Mouse (Mus musculus) MEL (cell line): ENCODE measurements at regions not wholly inside any gene's neighbourhood (a gene's known extent, or its start where the extent isn't known, plus 50 kb on each side); places are given as distances from the start of the nearest gene placed in this dataset.

Source experiments
- DNase-seq: peaks from one replicate; pipeline ENCODE4 v3.0.0; 2011; ENCODE audit warnings: low read depth, low spot score
- H3K27ac ChIP-seq: 2 replicates; pipeline ENCODE4 v1.5.1; 2012; ENCODE audit warnings: low read depth, mild to moderate bottlenecking, control low read depth, low read length, moderate library complexity; ENCODE audit not compliant: control insufficient read depth
- H3K27me3 ChIP-seq, 2 experiments: fragments of 150-350 bp in 1 of 2; sonication (generic) in 1 of 2; 2 replicates each; pipeline ENCODE4 v1.6.1; 2012; ENCODE audit warnings: low read length in 2 of 2, mild to moderate bottlenecking in 2 of 2, improper control_type of control experiment in 1 of 2, moderate library complexity in 1 of 2; ENCODE audit not compliant: insufficient read depth in 2 of 2, control insufficient read depth in 1 of 2
- H3K36me3 ChIP-seq, 2 experiments: 2 replicates each; pipeline ENCODE4 v1.6.1; 2012 to 2014; ENCODE audit warnings: low read length in 2 of 2, improper control_type of control experiment in 1 of 2, inconsistent platforms in 1 of 2, mild to moderate bottlenecking in 1 of 2; ENCODE audit not compliant: insufficient read depth in 2 of 2, control insufficient read depth in 1 of 2
- H3K4me1 ChIP-seq, 2 experiments: fragments of 150-350 bp in 1 of 2; sonication (generic) in 1 of 2; 2 replicates each; pipeline ENCODE4 v1.6.1; 2012; ENCODE audit warnings: low read length in 2 of 2, improper control_type of control experiment in 1 of 2, mild to moderate bottlenecking in 1 of 2; ENCODE audit not compliant: insufficient read depth in 2 of 2, control insufficient read depth in 1 of 2
- H3K4me3 ChIP-seq, 2 experiments: fragments of 150-350 bp in 1 of 2; sonication (generic) in 1 of 2; 2 replicates each; pipeline ENCODE4 v1.5.1; 2012; ENCODE audit warnings: low read depth in 2 of 2, low read length in 2 of 2, mild to moderate bottlenecking in 2 of 2, moderate library complexity in 2 of 2, control low read depth in 1 of 2, improper control_type of control experiment in 1 of 2; ENCODE audit not compliant: control insufficient read depth in 1 of 2, insufficient read depth in 1 of 2
- H3K79me2 ChIP-seq: 2 replicates; pipeline ENCODE4 v1.6.1; 2012; ENCODE audit warnings: mild to moderate bottlenecking, low read length, moderate library complexity; ENCODE audit not compliant: control insufficient read depth, poor library complexity, insufficient read depth
- H3K9ac ChIP-seq: 2 replicates; pipeline ENCODE4 v1.6.1; 2012; ENCODE audit warnings: low read depth, mild to moderate bottlenecking, control low read depth, low read length, moderate library complexity; ENCODE audit not compliant: control insufficient read depth, poor library complexity, severe bottlenecking
- H3K9me3 ChIP-seq: fragments of 150-350 bp; sonication (generic); replicated peaks from 2 replicates; pipeline ENCODE4 v1.6.1; 2012; ENCODE audit warnings: mild to moderate bottlenecking, low read length, improper control_type of control experiment, moderate library complexity; ENCODE audit not compliant: insufficient read depth
- CHD1 ChIP-seq: IDR thresholded peaks from 2 replicates; pipeline ENCODE4 v1.6.1; 2012; ENCODE audit warnings: low read depth, mild to moderate bottlenecking, inconsistent platforms, low read length, improper control_type of control experiment
- CTCF ChIP-seq, 3 experiments: IDR thresholded peaks in 2 of 3; conservative IDR thresholded peaks in 1 of 3; 2 replicates each; pipeline ENCODE4 v1.5.1; 2011 to 2012; ENCODE audit warnings: low read length in 3 of 3, low read depth in 2 of 3, mild to moderate bottlenecking in 2 of 3, improper control_type of control experiment in 1 of 3, inconsistent platforms in 1 of 3, mixed read lengths in 1 of 3, moderate library complexity in 1 of 3; ENCODE audit not compliant: control insufficient read depth in 1 of 3, insufficient read depth in 1 of 3, poor library complexity in 1 of 3, severe bottlenecking in 1 of 3
- ELF1 ChIP-seq: IDR thresholded peaks from 2 replicates; pipeline ENCODE4 v1.6.1; 2014; ENCODE audit warnings: low read depth, mild to moderate bottlenecking, inconsistent platforms, low read length, improper control_type of control experiment, moderate library complexity
- GABPA ChIP-seq: IDR thresholded peaks from 2 replicates; pipeline ENCODE4 v1.6.1; 2012; ENCODE audit warnings: low read depth, mild to moderate bottlenecking, inconsistent platforms, low read length, improper control_type of control experiment, moderate library complexity
- MEF2A ChIP-seq: IDR thresholded peaks from 2 replicates; pipeline ENCODE4 v1.6.1; 2014; ENCODE audit warnings: low read depth, mild to moderate bottlenecking, inconsistent platforms, low read length, improper control_type of control experiment; ENCODE audit not compliant: poor library complexity, insufficient replicate concordance, severe bottlenecking; ENCODE audit errors: extremely low read depth
- MYB ChIP-seq: IDR thresholded peaks from 2 replicates; pipeline ENCODE4 v1.6.1; 2011; ENCODE audit warnings: mild to moderate bottlenecking, low read depth, low read length, improper control_type of control experiment
- POLR2AphosphoS2 ChIP-seq: IDR thresholded peaks from 2 replicates; pipeline ENCODE4 v1.6.1; 2011; ENCODE audit warnings: low read length, improper control_type of control experiment
- POLR2AphosphoS5 ChIP-seq: IDR thresholded peaks from 2 replicates; pipeline ENCODE4 v1.6.1; 2012; ENCODE audit warnings: low read depth, borderline replicate concordance, mild to moderate bottlenecking, inconsistent platforms, low read length, moderate library complexity, mixed read lengths
- SMC3 ChIP-seq: IDR thresholded peaks from 2 replicates; pipeline ENCODE4 v1.6.1; 2011; ENCODE audit warnings: low read depth, low read length, improper control_type of control experiment
- TBP ChIP-seq: IDR thresholded peaks from 2 replicates; pipeline ENCODE4 v1.8.0; 2011; ENCODE audit warnings: low read depth, low read length, improper control_type of control experiment
- USF2 ChIP-seq, 2 experiments: IDR thresholded peaks; 2 replicates each; pipeline ENCODE4 v1.6.1; 2011 to 2012; ENCODE audit warnings: improper control_type of control experiment in 2 of 2, low read length in 2 of 2, borderline replicate concordance in 1 of 2, inconsistent platforms in 1 of 2, low read depth in 1 of 2, mild to moderate bottlenecking in 1 of 2; ENCODE audit not compliant: insufficient read depth in 1 of 2
- ZC3H11A ChIP-seq: IDR thresholded peaks from 2 replicates; pipeline ENCODE4 v1.6.1; 2012; ENCODE audit warnings: low read depth, mild to moderate bottlenecking, inconsistent platforms, low read length, improper control_type of control experiment
- ZKSCAN1 ChIP-seq: IDR thresholded peaks from 2 replicates; pipeline ENCODE4 v1.6.1; 2012; ENCODE audit warnings: low read depth, mild to moderate bottlenecking, inconsistent platforms, low read length, improper control_type of control experiment, moderate library complexity

DNA sequence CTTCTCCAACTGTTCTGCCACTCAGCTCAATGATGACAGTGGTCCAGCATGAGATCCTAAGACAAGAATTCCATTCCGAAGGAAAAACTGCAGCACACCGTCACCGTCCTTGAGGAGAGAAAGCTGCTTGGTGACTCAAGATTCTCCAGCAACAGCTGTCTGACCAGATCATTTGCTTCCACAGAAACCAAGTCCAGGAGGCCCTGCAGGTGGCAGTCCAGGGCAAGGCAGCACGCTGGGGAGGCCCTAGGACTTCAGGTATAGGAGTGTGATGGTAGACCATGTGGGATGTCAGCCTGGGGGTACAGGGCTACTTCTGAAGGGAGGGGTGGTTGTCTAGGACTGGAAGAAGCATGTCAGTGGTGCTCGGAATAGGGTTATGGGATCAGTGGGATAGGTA is 376.6 kb downstream of the Tbc1d22a start:
- no peak for DNase-seq
- H3K4me3 ChIP-seq = no peak overlapping the region
- H3K27me3 ChIP-seq = no peaks in the 10 kb centered on the region
- H3K9me3 ChIP-seq = no peaks in the 10 kb centered on the region
- no peak overlapping the region for H3K27ac ChIP-seq
- no peaks in the 10 kb centered on the region for H3K4me1 ChIP-seq
- no peak overlapping the region for H3K9ac ChIP-seq
- H3K36me3 ChIP-seq = no peaks in the 10 kb centered on the region
- H3K79me2 ChIP-seq = no peaks in the 10 kb centered on the region
- TF ChIP-seq GABPA = no peak
- TF ChIP-seq TBP = no peak
- no peak for TF ChIP-seq MEF2A
- no peak for TF ChIP-seq POLR2AphosphoS5
- TF ChIP-seq CTCF (IDR thresholded peaks at IDR 0.05 in 2 of 3, conservative IDR thresholded peaks at IDR 0.05 in 1 of 3; ENCODE audit: control insufficient read depth in 1 of 3, insufficient read depth in 1 of 3, low read depth in 2 of 3, low read length in 3 of 3, poor library complexity in 1 of 3, severe bottlenecking in 1 of 3) = no peak
- no peak for TF ChIP-seq SMC3
- TF ChIP-seq, all 39 proteins: peak for 0

DNA sequence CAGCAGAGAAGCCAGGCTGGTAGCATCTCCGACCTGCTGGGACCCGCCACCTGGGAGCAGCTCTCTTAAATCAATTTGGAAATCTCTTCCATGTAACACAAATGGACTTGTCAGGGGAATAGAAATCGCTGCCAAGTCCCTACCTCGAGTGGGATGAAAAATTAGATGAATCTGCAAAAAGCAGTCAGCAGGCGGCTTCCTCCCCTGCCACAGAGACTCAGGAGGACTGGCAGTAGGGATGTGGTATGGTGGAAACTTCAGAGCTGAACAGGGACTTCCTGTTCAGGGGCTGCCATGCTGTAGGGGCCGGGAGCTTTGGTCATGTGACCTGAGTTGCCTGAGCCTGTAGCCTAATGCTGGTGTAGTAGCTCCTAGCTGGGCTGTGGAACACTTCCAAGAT is 379.1 kb downstream of the Tbc1d22a start:
- Histone ChIP-seq H3K4me3 (no peak overlapping the region), H3K79me2 (no peaks in the 10 kb centered on the region), H3K27ac (no peak overlapping the region), H3K9ac (no peak overlapping the region), H3K4me1 (no peaks in the 10 kb centered on the region), H3K27me3 (no peaks in the 10 kb centered on the region), H3K36me3 (no peaks in the 10 kb centered on the region), H3K9me3 (no peaks in the 10 kb centered on the region)
- no peak for TF ChIP-seq CHD1
- TF ChIP-seq GABPA = no peak
- no peak for TF ChIP-seq MYB
- TF ChIP-seq ELF1 = no peak
- TF ChIP-seq MEF2A = no peak
- DNase-seq = no peak

DNA sequence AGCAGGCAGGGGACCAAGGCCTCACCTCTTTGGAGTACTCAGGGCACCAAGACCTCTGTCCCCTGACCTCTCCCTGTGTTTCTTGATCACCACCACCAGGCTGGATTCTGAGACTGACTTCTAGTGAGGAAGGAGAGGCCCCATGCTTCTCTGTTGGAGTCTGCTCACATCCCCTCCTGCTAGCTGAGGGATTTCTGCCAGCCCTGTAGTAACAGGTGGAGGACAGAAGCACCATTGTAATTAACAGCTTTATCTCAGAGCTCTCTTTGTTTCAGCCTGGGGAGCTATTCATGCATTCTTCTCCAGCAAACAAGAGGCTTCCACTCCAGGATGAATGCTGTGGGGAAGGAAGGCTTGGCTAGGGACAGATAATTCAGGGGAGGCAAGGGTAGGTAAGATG is 392.2 kb downstream of the Tbc1d22a start:
- Histone ChIP-seq H3K79me2 (no peaks in the 10 kb centered on the region), H3K9ac (no peak overlapping the region), H3K9me3 (no peaks in the 10 kb centered on the region), H3K27me3 (no peaks in the 10 kb centered on the region), H3K4me3 (no peak overlapping the region), H3K4me1 (no peaks in the 10 kb centered on the region), H3K36me3 (no peaks in the 10 kb centered on the region), H3K27ac (no peak overlapping the region)
- TF ChIP-seq ZC3H11A = no peak
- no peak for TF ChIP-seq USF2 (IDR thresholded peaks at IDR 0.05; ENCODE audit: borderline replicate concordance in 1 of 2, insufficient read depth in 1 of 2, low read depth in 1 of 2, low read length in 2 of 2)
- TF ChIP-seq POLR2AphosphoS2 = no peak
- TF ChIP-seq ZKSCAN1 = no peak
- DNase-seq = no peak
